Mouse (Mus musculus): ENCODE measurements around the gene Nos2.
"Not testable (repeated sequence)": the region's sequence is repeated elsewhere in the genome, so short reads cannot be mapped to it uniquely, and the experiment has no call there.

Nos2 gene

DNA sequence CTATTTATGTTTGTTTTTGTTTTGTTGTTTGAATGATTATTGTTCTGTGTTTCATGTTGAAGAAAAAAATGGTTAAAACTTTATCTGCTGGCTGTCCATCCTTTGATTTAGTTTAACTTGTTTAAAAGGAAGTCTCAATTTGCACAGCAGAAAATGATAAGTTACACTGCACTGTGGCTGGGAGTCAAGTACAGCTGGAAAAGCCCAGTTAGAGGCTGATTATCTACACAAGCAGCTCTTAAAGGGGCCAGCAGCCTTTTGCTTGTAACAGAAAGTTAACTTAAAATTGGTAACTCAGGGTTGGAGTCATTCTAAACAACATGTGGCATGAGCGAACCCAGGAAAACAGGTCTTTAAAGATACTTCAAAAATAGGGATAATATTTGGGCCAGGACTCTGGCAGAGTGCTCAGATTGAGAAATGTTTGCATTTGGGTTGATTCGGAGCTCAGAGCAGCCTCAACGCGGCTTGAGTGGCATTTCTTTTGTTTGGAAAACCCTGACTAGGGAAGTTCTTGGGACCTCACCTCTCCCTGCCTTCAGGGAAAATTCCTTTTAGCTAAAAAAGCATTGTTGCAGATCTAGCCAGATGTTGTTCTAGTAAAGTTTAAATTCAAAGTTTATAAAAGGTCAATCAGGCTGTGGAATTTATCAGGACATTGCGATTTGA, 70.4 kb downstream of the Nos2 start:
- DNase-seq, result not testable (repeated sequence)

DNA sequence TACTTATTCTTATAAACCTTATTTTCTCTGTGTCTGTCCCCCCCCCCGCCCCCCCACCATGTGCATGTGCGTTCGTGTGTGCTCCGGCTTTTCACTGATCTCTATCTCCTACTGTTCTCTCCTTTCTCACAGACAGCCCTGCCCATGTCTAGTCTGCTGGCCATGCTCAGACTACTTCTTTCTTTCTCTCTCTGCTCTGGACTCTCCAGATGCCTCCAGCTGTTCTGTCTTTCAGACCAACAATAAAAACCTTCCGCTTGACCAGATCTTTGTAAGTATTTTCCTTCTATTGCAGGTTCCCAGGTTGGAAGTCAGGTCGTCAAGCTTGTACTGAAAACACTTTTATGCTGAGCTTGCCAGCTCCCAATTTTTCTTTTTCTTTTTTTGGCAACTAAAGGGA, 78.5 kb downstream of the Nos2 start:
- DNase-seq, result peak; percentile 84

- no peak for DNase-seq
Measured at GRCm38 (mm10) chr11:79001871-79002270, 81.3 kb downstream of the Nos2 start.

DNA sequence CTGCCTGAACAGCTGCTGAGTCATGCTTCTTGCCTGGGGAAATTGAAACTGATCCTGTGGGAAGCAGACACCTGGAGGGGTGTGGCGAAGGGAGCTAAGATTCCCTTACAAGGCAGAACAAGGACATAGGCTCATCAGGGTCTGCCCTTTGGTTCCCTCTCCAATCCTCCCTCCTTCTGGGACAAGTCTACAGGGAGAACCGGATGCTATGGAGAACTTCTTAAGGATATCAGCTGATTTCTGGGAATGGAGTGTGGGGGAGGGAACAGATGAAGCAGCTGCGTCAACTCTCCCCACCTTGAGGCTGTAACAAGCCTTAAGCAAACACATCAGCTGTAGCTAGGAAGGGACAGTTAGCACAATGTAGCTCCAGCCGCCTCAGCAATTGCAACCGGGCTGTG, 82.0 kb downstream of the Nos2 start:
- peak; percentile 94 for DNase-seq

- DNase-seq, result peak; percentile 97
Measured at GRCm38 (mm10) chr11:79003053-79003768, 82.6 kb downstream of the Nos2 start.

DNA sequence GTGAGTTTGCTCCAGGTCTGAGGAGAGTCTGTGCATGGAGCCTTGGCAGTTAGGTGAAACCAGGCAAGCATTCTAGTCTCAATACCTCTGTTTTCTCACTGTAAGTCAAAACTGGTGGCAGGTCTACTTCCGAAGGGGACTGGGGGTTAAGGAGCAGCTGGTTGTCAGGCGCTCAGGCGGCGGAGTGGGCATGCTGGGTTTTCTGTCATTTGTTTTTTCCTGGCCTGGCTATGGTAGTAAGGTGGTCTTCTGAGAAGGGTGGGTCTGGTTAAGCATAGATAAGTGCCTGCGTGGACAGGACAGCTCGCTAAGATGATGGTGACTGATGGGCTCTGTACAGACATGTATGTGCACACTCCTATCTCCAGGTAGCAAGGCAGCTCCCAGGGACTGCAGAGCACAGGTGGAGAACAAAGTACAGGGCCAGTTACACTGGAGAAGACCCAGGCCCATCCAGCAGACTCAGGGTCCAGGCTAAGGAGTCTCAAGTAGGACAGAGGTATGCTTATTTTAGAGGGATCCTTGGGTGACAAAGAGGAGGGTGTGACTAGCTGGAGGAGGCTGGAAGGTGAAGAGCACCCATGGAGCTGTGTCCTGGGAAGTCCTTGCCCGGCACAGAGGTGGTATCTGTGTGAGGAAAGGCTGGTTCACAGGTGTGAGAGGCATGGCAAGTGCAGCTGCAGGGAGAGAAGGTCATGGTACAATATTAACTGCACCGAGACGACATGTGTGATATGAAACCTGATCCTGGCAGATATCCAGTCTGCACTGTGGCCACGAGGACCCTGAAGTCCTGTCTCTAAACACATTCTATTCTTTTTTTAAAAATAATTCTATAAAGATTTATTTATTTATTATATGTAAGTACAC, 83.4 kb downstream of the Nos2 start:
- peak; percentile 86 for DNase-seq

DNA sequence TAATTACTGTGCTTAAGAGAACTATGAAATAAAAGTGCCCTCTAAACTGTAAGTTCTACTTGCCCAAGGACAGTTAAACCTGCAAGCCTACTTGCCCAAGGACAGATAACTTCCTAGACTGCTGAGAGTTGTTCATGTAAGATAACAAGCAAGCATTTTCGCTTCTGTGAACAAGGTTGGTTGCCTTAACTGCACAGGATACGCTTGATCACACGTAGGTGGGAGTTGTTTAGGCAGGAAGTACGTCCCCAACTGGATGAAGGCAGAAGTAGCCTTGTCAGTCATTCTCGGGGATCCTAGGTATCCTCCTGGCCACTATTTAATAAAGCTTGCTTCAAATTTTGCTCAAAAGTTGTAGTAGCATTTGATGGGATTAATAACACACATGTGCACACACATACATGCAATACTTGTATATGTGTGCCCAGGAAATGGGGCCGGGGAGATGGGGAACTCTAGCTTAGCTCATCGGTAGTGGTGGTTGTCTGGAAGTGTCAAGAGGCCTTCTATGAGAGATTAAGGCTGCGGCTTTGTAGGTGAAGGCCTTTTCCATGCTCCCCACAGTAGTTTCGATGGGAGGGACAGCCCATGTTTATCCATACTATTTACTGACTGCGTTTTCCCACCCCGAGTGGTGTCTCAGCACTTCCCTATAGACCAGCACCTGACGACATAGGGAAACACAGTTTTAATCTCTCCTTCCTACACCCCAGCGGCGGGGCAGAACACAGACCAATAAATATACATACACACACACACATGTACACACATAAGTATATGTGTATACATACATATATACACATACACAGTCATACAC, 85.2 kb downstream of the Nos2 start:
- peak; percentile 75 for DNase-seq

GRCm38 (mm10) chr11:79006417-79006816, 85.8 kb downstream of the Nos2 start:
- DNase-seq, result peak; percentile 63

DNA sequence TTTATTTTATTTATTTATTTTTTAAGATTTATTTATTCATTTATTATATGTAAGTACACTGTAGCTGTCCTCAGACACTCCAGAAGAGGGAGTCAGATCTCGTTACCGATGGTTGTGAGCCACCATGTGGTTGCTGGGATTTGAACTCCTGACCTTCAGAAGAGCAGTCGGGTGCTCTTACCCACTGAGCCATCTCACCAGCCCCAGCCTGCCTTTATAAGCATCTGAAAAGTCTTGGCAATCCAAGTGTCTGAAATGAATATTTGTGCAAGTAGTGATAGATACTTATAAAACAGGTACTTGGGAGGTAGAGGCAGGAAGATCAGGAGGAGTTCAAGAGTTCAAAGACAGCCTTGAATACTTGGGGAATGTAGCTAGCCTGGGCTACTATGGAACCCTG, 86.8 kb downstream of the Nos2 start:
- DNase-seq, result peak; percentile 80

DNA sequence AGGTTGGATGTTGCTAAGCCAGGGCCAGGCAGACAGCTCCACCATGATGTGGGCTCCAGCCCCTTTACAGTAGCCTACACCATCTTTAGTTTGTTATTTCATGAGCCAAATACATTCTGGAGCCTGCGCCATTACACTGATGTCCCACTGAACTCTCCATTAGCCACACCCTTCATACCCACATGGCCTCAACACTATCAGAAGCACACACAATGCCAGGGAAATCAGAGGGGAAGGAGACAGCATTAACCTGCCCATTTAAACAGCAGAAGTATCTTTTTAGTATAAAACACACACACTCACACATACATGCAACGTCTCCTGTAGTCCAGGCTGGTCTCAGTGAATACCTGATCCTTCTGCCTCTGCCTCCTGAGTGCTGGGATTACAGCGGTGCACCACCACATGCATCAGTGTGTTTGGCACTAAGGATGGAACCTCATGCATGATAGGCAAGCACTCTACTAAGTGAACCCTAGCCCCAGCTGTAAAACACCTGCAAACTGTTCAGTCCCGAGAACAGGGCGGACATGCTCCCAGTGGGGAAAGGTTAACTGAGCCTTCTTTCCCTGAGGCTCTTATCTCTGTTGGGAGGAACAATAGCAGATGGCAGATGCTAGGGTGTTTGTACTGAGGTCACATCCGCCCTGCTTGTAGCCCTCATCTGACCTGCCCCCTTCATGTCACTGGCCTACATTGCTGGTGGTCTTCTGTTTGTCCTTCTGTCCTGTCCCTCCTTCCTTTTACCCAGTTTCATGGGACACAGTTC, 87.6 kb downstream of the Nos2 start:
- peak; percentile 85 for DNase-seq

DNA sequence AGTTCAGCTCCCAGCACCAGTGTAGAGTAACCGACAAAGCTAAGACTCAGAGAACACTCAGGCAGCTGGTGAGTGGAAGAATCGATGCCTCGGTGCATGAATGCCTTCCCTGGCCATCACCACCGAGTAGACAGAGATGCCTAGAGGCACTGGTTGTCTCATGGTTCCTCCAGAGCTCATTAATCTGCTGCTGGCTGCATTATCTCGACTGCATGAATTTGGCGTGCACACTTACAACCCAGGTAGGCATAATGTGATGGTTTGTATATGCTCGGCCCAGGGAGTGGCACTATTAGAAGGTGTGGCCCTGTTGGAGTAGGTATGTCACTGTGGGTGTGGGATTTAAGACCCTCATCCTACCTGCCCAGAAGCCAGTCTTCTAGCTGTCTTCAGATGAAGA, 88.3 kb downstream of the Nos2 start:
- peak; percentile 59 for DNase-seq

All from heart, adult 11 months (tissue).